In genomic region chr4:79291091-79291490, GRCm38 (mm10) we compare ENCODE assay signal across 11 mouse cellular contexts.
"Had no signal": no experiment of that assay in that cellular context is flagged by ENCODE, and none has a peak within 500 bp of the region (broad histone marks: within the 10 kb centered on the region; RNA-seq: fewer than 3 reads in every experiment).

No protein-coding gene starts in this region.

- DNase-seq: kidney, adult 2 months; kidney, postnatal 14 days; lung, embryonic 14.5 days; lung, postnatal 10 days; lung, postnatal 4 days; midbrain, embryonic 14.5 days; retina, postnatal 1 day; right cerebral cortex, postnatal 4 days; spleen, adult 18-20 months; thymus, postnatal 4 days had no signal

- ATAC-seq: liver, embryonic 12.5 days had no signal
